In the genomic region with DNA sequence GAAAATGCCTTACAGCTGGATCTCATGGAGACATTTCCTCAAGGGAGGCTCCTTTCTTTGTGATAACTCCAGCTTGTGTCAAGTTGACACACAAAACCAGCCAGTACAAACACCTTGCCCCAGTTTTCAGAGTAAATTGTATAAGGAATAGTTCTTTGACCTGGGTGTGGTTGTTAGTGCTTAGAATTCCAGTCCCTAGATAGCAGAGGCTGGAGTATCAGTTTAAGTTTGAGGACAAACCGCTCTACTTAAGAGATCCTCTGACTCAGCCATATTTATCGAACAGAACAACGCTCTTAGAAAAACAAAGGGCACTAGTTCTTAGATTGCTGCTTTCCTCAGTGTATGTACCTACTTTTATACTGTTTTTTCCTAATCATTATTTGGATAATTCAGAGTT, we compare ENCODE assay signal across 21 mouse cellular contexts.
"Had no signal": no experiment of that assay in that cellular context is flagged by ENCODE, and none has a peak within 500 bp of the region (broad histone marks: within the 10 kb centered on the region; RNA-seq: fewer than 3 reads in every experiment).

No protein-coding gene starts in this region.

- H3K9me3 ChIP-seq: limb, embryonic 10.5 days; limb, embryonic 13.5 days; liver, embryonic 12.5 days; liver, embryonic 15.5 days; lung, embryonic 15.5 days; midbrain, embryonic 12.5 days; midbrain, embryonic 15.5 days; neural tube, embryonic 12.5 days; neural tube, embryonic 15.5 days had no signal

- ATAC-seq: liver, embryonic 12.5 days; midbrain, embryonic 15.5 days had no signal

- H3K4me3 ChIP-seq: limb, embryonic 10.5 days; limb, embryonic 13.5 days; liver, embryonic 12.5 days; liver, embryonic 15.5 days; lung, embryonic 15.5 days; midbrain, embryonic 12.5 days; midbrain, embryonic 15.5 days; neural tube, embryonic 12.5 days; neural tube, embryonic 15.5 days had no signal

- H3K27ac ChIP-seq: kidney, postnatal 0 days; limb, embryonic 10.5 days; limb, embryonic 13.5 days; liver, embryonic 12.5 days; liver, embryonic 15.5 days; lung, embryonic 15.5 days; macrophage; midbrain, embryonic 12.5 days; midbrain, embryonic 15.5 days; neural tube, embryonic 12.5 days; neural tube, embryonic 15.5 days had no signal

- H3K27me3 ChIP-seq: limb, embryonic 13.5 days; liver, embryonic 12.5 days; liver, embryonic 15.5 days; lung, embryonic 15.5 days; midbrain, embryonic 12.5 days; midbrain, embryonic 15.5 days; neural tube, embryonic 12.5 days; neural tube, embryonic 15.5 days had no signal

- DNase-seq: kidney, adult 18-20 months; kidney, adult 9 months; kidney, postnatal 25 days; layer of hippocampus, adult 9-11 months; liver; lung, adult 18-20 months; right cerebral cortex, adult 18-20 months; right cerebral cortex, postnatal 14 days; right cerebral cortex, postnatal 4 days; thymus, postnatal 25 days had no signal

- H3K9ac ChIP-seq: limb, embryonic 13.5 days; liver, embryonic 12.5 days; liver, embryonic 15.5 days; lung, embryonic 15.5 days; midbrain, embryonic 12.5 days; midbrain, embryonic 15.5 days; neural tube, embryonic 12.5 days; neural tube, embryonic 15.5 days had no signal

- H3K4me1 ChIP-seq: limb, embryonic 10.5 days; limb, embryonic 13.5 days; liver, embryonic 12.5 days; liver, embryonic 15.5 days; lung, embryonic 15.5 days; midbrain, embryonic 12.5 days; neural tube, embryonic 12.5 days had no signal

- H3K4me2 ChIP-seq: limb, embryonic 13.5 days; liver, embryonic 12.5 days; liver, embryonic 15.5 days; lung, embryonic 15.5 days; midbrain, embryonic 12.5 days; midbrain, embryonic 15.5 days; neural tube, embryonic 12.5 days; neural tube, embryonic 15.5 days had no signal
